Mouse (Mus musculus) thymus, postnatal 36 days (tissue): ENCODE data around the gene Gm20489.

Experiments
- DNase-seq, 2 experiments: peaks; one replicate each; pipeline ENCODE4 v3.0.0; 2022; ENCODE audit warnings: mixed read lengths in 2 of 2

The Gm20489 gene

GRCm38 (mm10) chrX:101268755-101269124 is at the start of gene Gm20489:
Gene Gm20489 (minus strand): TSS chrX:101269023.
- no peak for DNase-seq

- no peak for DNase-seq
Measured at GRCm38 (mm10) chrX:101313625-101314359, 45.0 kb upstream of the Gm20489 start.

- no peak for DNase-seq
Measured at GRCm38 (mm10) chrX:101309299-101309698, 40.5 kb upstream of the Gm20489 start.

GRCm38 (mm10) chrX:101304646-101305045 is 35.8 kb upstream of the Gm20489 start:
- no peak for DNase-seq

- DNase-seq = no peak
Measured at GRCm38 (mm10) chrX:101301654-101302053, 32.8 kb upstream of the Gm20489 start.

- no peak for DNase-seq
Measured at GRCm38 (mm10) chrX:101300427-101301030, 31.7 kb upstream of the Gm20489 start.

GRCm38 (mm10) chrX:101299473-101300426 is 30.9 kb upstream of the Gm20489 start:
- DNase-seq = no peak

GRCm38 (mm10) chrX:101299055-101299454 is 30.2 kb upstream of the Gm20489 start, which contains the start of gene Nlgn3:
Gene Nlgn3 (plus strand): TSS chrX:101299168.
- no peak for DNase-seq

GRCm38 (mm10) chrX:101290111-101290510 is 21.3 kb upstream of the Gm20489 start:
- no peak for DNase-seq

GRCm38 (mm10) chrX:101289037-101289436 is 20.2 kb upstream of the Gm20489 start:
- no peak for DNase-seq

- DNase-seq = no peak
Measured at GRCm38 (mm10) chrX:101288432-101288831, 19.6 kb upstream of the Gm20489 start.

GRCm38 (mm10) chrX:101287543-101287942 is 18.7 kb upstream of the Gm20489 start:
- no peak for DNase-seq

GRCm38 (mm10) chrX:101285953-101286670 is 17.3 kb upstream of the Gm20489 start:
- no peak for DNase-seq

GRCm38 (mm10) chrX:101285534-101285933 is 16.7 kb upstream of the Gm20489 start:
- peak; percentile 69 to 70 for DNase-seq

GRCm38 (mm10) chrX:101282813-101283212 is 14.0 kb upstream of the Gm20489 start:
- no peak for DNase-seq

GRCm38 (mm10) chrX:101273875-101274738 is 5.3 kb upstream of the Gm20489 start, which contains the start of gene Med12:
Gene Med12 (plus strand): TSS chrX:101274030.
- peak; percentile 84 to 88 for DNase-seq

- peak; percentile 28 to 48 for DNase-seq
Measured at GRCm38 (mm10) chrX:101273410-101273809, 4.6 kb upstream of the Gm20489 start.

GRCm38 (mm10) chrX:101268025-101268754 is 633 bp downstream of the Gm20489 start, which contains the start of gene Il2rg:
Gene Il2rg (minus strand): TSS chrX:101268255.
- DNase-seq = peak; percentile 44 to 54

- no peak for DNase-seq
Measured at GRCm38 (mm10) chrX:101266631-101267030, 2.2 kb downstream of the Gm20489 start.

- DNase-seq = no peak
Measured at GRCm38 (mm10) chrX:101263892-101264291, 4.9 kb downstream of the Gm20489 start, which contains the start of gene Gm614. Gene Gm614 (minus strand): TSS chrX:101263992.
